Mouse (Mus musculus) induced T-regulatory cell, adult 2 months (primary cell): ENCODE results near the gene Arih1.

Experiments
- DNase-seq: peaks from one replicate; pipeline ENCODE4 v3.0.0-alpha.2; 2012; ENCODE audit warnings: low read depth

The Arih1 gene

GRCm38 (mm10) chr9:59486549-59487065 is at the start of gene Arih1:
TSS of gene Arih1 (minus strand) at chr9:59486618.
- DNase-seq, result peak; percentile 99

- DNase-seq, result no peak
Observed at GRCm38 (mm10) chr9:59533889-59534288, 47.5 kb upstream of the Arih1 start.

GRCm38 (mm10) chr9:59533422-59533821 is 47.0 kb upstream of the Arih1 start:
- no peak for DNase-seq

- no peak for DNase-seq
Observed at GRCm38 (mm10) chr9:59531645-59532044, 45.2 kb upstream of the Arih1 start.

GRCm38 (mm10) chr9:59528274-59528673 is 41.9 kb upstream of the Arih1 start:
- no peak for DNase-seq

- DNase-seq, result no peak
Observed at GRCm38 (mm10) chr9:59527580-59527979, 41.2 kb upstream of the Arih1 start.

GRCm38 (mm10) chr9:59526727-59527126 is 40.3 kb upstream of the Arih1 start:
- no peak for DNase-seq

- no peak for DNase-seq
Observed at GRCm38 (mm10) chr9:59522906-59523305, 36.5 kb upstream of the Arih1 start.

GRCm38 (mm10) chr9:59519396-59519795 is 33.0 kb upstream of the Arih1 start:
- no peak for DNase-seq

- DNase-seq, result no peak
Observed at GRCm38 (mm10) chr9:59518976-59519375, 32.6 kb upstream of the Arih1 start.

GRCm38 (mm10) chr9:59517127-59517526 is 30.7 kb upstream of the Arih1 start:
- DNase-seq, result no peak

- no peak for DNase-seq
Observed at GRCm38 (mm10) chr9:59515069-59515468, 28.7 kb upstream of the Arih1 start.

- no peak for DNase-seq
Observed at GRCm38 (mm10) chr9:59512381-59512780, 26.0 kb upstream of the Arih1 start.

GRCm38 (mm10) chr9:59508146-59508545 is 21.7 kb upstream of the Arih1 start:
- DNase-seq, result no peak

- no peak for DNase-seq
Observed at GRCm38 (mm10) chr9:59487331-59487730, 913 bp upstream of the Arih1 start.

- DNase-seq, result no peak
Observed at GRCm38 (mm10) chr9:59486076-59486518, 321 bp downstream of the Arih1 start.

GRCm38 (mm10) chr9:59485511-59486075 is 825 bp downstream of the Arih1 start:
- DNase-seq, result peak; percentile 78

- peak; percentile 57 for DNase-seq
Observed at GRCm38 (mm10) chr9:59484760-59485159, 1.7 kb downstream of the Arih1 start.

GRCm38 (mm10) chr9:59482419-59482818 is 4.0 kb downstream of the Arih1 start:
- peak; percentile 81 for DNase-seq

GRCm38 (mm10) chr9:59476617-59477016 is 9.8 kb downstream of the Arih1 start:
- no peak for DNase-seq

GRCm38 (mm10) chr9:59474838-59475237 is 11.6 kb downstream of the Arih1 start:
- DNase-seq, result no peak

GRCm38 (mm10) chr9:59473171-59473570 is 13.2 kb downstream of the Arih1 start:
- DNase-seq, result no peak

- no peak for DNase-seq
Observed at GRCm38 (mm10) chr9:59469446-59469845, 17.0 kb downstream of the Arih1 start.

GRCm38 (mm10) chr9:59464293-59464692 is 22.1 kb downstream of the Arih1 start:
- no peak for DNase-seq
